Mouse (Mus musculus): ENCODE measurements at regions not wholly inside any gene's neighbourhood (a gene's known extent, or its start where the extent isn't known, plus 50 kb on each side); places are given as distances from the start of the nearest gene placed in this dataset.

- peak overlapping the region; percentile 38 for H3K4me2 ChIP-seq (ENCODE audit: low read depth, low read length)
- no peak overlapping the region for H3K4me3 ChIP-seq (ENCODE audit: low read length)
- H3K4me1 ChIP-seq (replicated peaks; ENCODE audit: control insufficient read depth, insufficient read depth, low read length) = peaks cover 21% of the 10 kb centered on the region
- H3K36me3 ChIP-seq (ENCODE audit: control insufficient read depth, insufficient read depth, low read length) = no peaks in the 10 kb centered on the region
- ATAC-seq (ENCODE audit: low read depth) = peak; percentile 79
- no peaks in the 10 kb centered on the region for H3K9me3 ChIP-seq (ENCODE audit: control insufficient read depth, low read length)
- no peak overlapping the region for H3K9ac ChIP-seq (ENCODE audit: low read length)
- H3K27me3 ChIP-seq (ENCODE audit: control insufficient read depth, insufficient read depth, low read depth, low read length) = no peaks in the 10 kb centered on the region
- H3K27ac ChIP-seq (ENCODE audit: low read length) = peak overlapping the region; percentile 62
- WGBS = 24% methylated on average over 21 of the region's 21 CpGs
Observed at GRCm38 (mm10) chr5:118841210-118842016, 280.9 kb downstream of the Med13l start.

GRCm38 (mm10) chr5:118842017-118842396 lies 281.5 kb downstream of the Med13l start:
- peak; percentile 78 for ATAC-seq (ENCODE audit: low read depth)
- peak overlapping the region; percentile 69 for H3K27ac ChIP-seq (ENCODE audit: low read length)
- H3K4me2 ChIP-seq (ENCODE audit: low read depth, low read length) = peak overlapping the region; percentile 38
- H3K36me3 ChIP-seq (ENCODE audit: control insufficient read depth, insufficient read depth, low read length) = no peaks in the 10 kb centered on the region
- H3K9ac ChIP-seq (ENCODE audit: low read length) = peak overlapping the region; percentile 30; the same call in 1 of the 2 replicates
- peaks cover 21% of the 10 kb centered on the region for H3K4me1 ChIP-seq (replicated peaks; ENCODE audit: control insufficient read depth, insufficient read depth, low read length)
- H3K9me3 ChIP-seq (ENCODE audit: control insufficient read depth, low read length) = no peaks in the 10 kb centered on the region
- no peak overlapping the region for H3K4me3 ChIP-seq (ENCODE audit: low read length)
- 14% methylated on average over 10 of the region's 10 CpGs for WGBS
- H3K27me3 ChIP-seq (ENCODE audit: control insufficient read depth, insufficient read depth, low read depth, low read length) = no peaks in the 10 kb centered on the region

- ATAC-seq (ENCODE audit: low read depth) = no peak
- H3K27me3 ChIP-seq (ENCODE audit: control insufficient read depth, insufficient read depth, low read depth, low read length) = no peaks in the 10 kb centered on the region; the same call in 1 of the 2 replicates
- H3K9ac ChIP-seq (ENCODE audit: low read length) = no peak overlapping the region
- no peak overlapping the region for H3K4me2 ChIP-seq (ENCODE audit: low read depth, low read length)
- H3K27ac ChIP-seq (ENCODE audit: low read length) = no peak overlapping the region
- no peaks in the 10 kb centered on the region for H3K36me3 ChIP-seq (ENCODE audit: control insufficient read depth, insufficient read depth, low read length)
- H3K4me3 ChIP-seq (ENCODE audit: low read length) = no peak overlapping the region
- 34% methylated on average over 12 of the region's 12 CpGs for WGBS
- no peaks in the 10 kb centered on the region for H3K4me1 ChIP-seq (replicated peaks; ENCODE audit: control insufficient read depth, insufficient read depth, low read length)
- H3K9me3 ChIP-seq (ENCODE audit: control insufficient read depth, low read length) = no peaks in the 10 kb centered on the region
Observed at GRCm38 (mm10) chr5:118857001-118857400, 296.5 kb downstream of the Med13l start.

GRCm38 (mm10) chr5:118861143-118861847 lies 300.8 kb downstream of the Med13l start:
- no peak overlapping the region for H3K9ac ChIP-seq (ENCODE audit: low read length)
- no peak for ATAC-seq (ENCODE audit: low read depth)
- no peak overlapping the region for H3K4me2 ChIP-seq (ENCODE audit: low read depth, low read length)
- H3K27ac ChIP-seq (ENCODE audit: low read length) = no peak overlapping the region
- no peak overlapping the region for H3K4me3 ChIP-seq (ENCODE audit: low read length)
- 62% methylated on average over 13 of the region's 13 CpGs for WGBS
- no peaks in the 10 kb centered on the region for H3K4me1 ChIP-seq (replicated peaks; ENCODE audit: control insufficient read depth, insufficient read depth, low read length)
- H3K27me3 ChIP-seq (ENCODE audit: control insufficient read depth, insufficient read depth, low read depth, low read length) = no peaks in the 10 kb centered on the region
- peaks cover 6% of the 10 kb centered on the region for H3K9me3 ChIP-seq (ENCODE audit: control insufficient read depth, low read length)
- H3K36me3 ChIP-seq (ENCODE audit: control insufficient read depth, insufficient read depth, low read length) = no peaks in the 10 kb centered on the region

GRCm38 (mm10) chr5:118867511-118867910 lies 307.0 kb downstream of the Med13l start:
- no peak for ATAC-seq (ENCODE audit: low read depth)
- H3K27ac ChIP-seq (ENCODE audit: low read length) = no peak overlapping the region
- no peak overlapping the region for H3K4me2 ChIP-seq (ENCODE audit: low read depth, low read length)
- no peak overlapping the region for H3K9ac ChIP-seq (ENCODE audit: low read length)
- no peaks in the 10 kb centered on the region for H3K27me3 ChIP-seq (ENCODE audit: control insufficient read depth, insufficient read depth, low read depth, low read length)
- H3K9me3 ChIP-seq (ENCODE audit: control insufficient read depth, low read length) = peaks cover 10% of the 10 kb centered on the region
- no peaks in the 10 kb centered on the region for H3K36me3 ChIP-seq (ENCODE audit: control insufficient read depth, insufficient read depth, low read length)
- H3K4me1 ChIP-seq (replicated peaks; ENCODE audit: control insufficient read depth, insufficient read depth, low read length) = no peaks in the 10 kb centered on the region
- 50% methylated on average over 5 of the region's 5 CpGs for WGBS
- H3K4me3 ChIP-seq (ENCODE audit: low read length) = no peak overlapping the region

- H3K4me3 ChIP-seq (ENCODE audit: low read length) = no peak overlapping the region
- ATAC-seq (ENCODE audit: low read depth) = no peak
- H3K27me3 ChIP-seq (ENCODE audit: control insufficient read depth, insufficient read depth, low read depth, low read length) = no peaks in the 10 kb centered on the region
- H3K9ac ChIP-seq (ENCODE audit: low read length) = no peak overlapping the region
- no peak overlapping the region for H3K4me2 ChIP-seq (ENCODE audit: low read depth, low read length)
- H3K27ac ChIP-seq (ENCODE audit: low read length) = no peak overlapping the region
- no peaks in the 10 kb centered on the region for H3K36me3 ChIP-seq (ENCODE audit: control insufficient read depth, insufficient read depth, low read length)
- 0 out of 2 replicates have a peak, but pooled peaks cover 6% of the 10 kb centered on the region for H3K9me3 ChIP-seq (ENCODE audit: control insufficient read depth, low read length)
- 76% methylated on average over 9 of the region's 9 CpGs for WGBS
- no peaks in the 10 kb centered on the region for H3K4me1 ChIP-seq (replicated peaks; ENCODE audit: control insufficient read depth, insufficient read depth, low read length)
Observed at GRCm38 (mm10) chr5:118869330-118869729, 308.9 kb downstream of the Med13l start.

GRCm38 (mm10) chr5:118873871-118874270 lies 313.4 kb downstream of the Med13l start:
- Histone ChIP-seq H3K9ac (ENCODE audit: low read length) (peak overlapping the region; percentile 32), H3K27me3 (ENCODE audit: control insufficient read depth, insufficient read depth, low read depth, low read length) (peaks cover 10% of the 10 kb centered on the region), H3K36me3 (ENCODE audit: control insufficient read depth, insufficient read depth, low read length) (no peaks in the 10 kb centered on the region), H3K4me1 (replicated peaks; ENCODE audit: control insufficient read depth, insufficient read depth, low read length) (no peaks in the 10 kb centered on the region), H3K9me3 (ENCODE audit: control insufficient read depth, low read length) (no peaks in the 10 kb centered on the region), H3K27ac (ENCODE audit: low read length) (no peak overlapping the region), H3K4me3 (ENCODE audit: low read length) (no peak overlapping the region), H3K4me2 (ENCODE audit: low read depth, low read length) (peak overlapping the region; percentile 34)
- no peak for ATAC-seq (ENCODE audit: low read depth)
- WGBS = 56% methylated on average over 7 of the region's 7 CpGs

GRCm38 (mm10) chr5:118875096-118875637 lies 314.7 kb downstream of the Med13l start:
- H3K4me3 ChIP-seq (ENCODE audit: low read length) = no peak overlapping the region
- H3K36me3 ChIP-seq (ENCODE audit: control insufficient read depth, insufficient read depth, low read length) = no peaks in the 10 kb centered on the region
- H3K27ac ChIP-seq (ENCODE audit: low read length) = no peak overlapping the region
- H3K4me2 ChIP-seq (ENCODE audit: low read depth, low read length) = no peak overlapping the region
- H3K27me3 ChIP-seq (ENCODE audit: control insufficient read depth, insufficient read depth, low read depth, low read length) = peaks cover 15% of the 10 kb centered on the region
- no peak for ATAC-seq (ENCODE audit: low read depth)
- no peaks in the 10 kb centered on the region for H3K9me3 ChIP-seq (ENCODE audit: control insufficient read depth, low read length)
- peaks cover 4% of the 10 kb centered on the region; the same call in 1 of the 2 replicates for H3K4me1 ChIP-seq (replicated peaks; ENCODE audit: control insufficient read depth, insufficient read depth, low read length)
- H3K9ac ChIP-seq (ENCODE audit: low read length) = no peak overlapping the region
- WGBS = 46% methylated on average over 10 of the region's 10 CpGs
